Mouse (Mus musculus) testis, adult 2 months (tissue): ENCODE results near the gene Kcnk5. TPM values are rescaled to one million over a fixed set of nuclear protein-coding genes. Genes with fewer than 3 reads are reported as not detected.

ENCODE experiments used
- H3K27ac ChIP-seq: fragments of 200-500 bp; 2 replicates; pipeline ENCODE4 v1.5.1; 2012; ENCODE audit warnings: low read depth, low read length; ENCODE audit not compliant: control insufficient read depth, insufficient read depth
- H3K27me3 ChIP-seq: fragments of 200-500 bp; 2 replicates; pipeline ENCODE4 v1.6.1; 2012; ENCODE audit warnings: mild to moderate bottlenecking, low read length, moderate library complexity; ENCODE audit not compliant: control insufficient read depth, insufficient read depth
- H3K36me3 ChIP-seq: fragments of 200-500 bp; 2 replicates; pipeline ENCODE4 v1.6.1; 2012; ENCODE audit warnings: mild to moderate bottlenecking, low read length; ENCODE audit not compliant: control insufficient read depth, insufficient read depth
- H3K4me1 ChIP-seq: fragments of 200-500 bp; 2 replicates; pipeline ENCODE4 v1.6.1; 2012; ENCODE audit warnings: low read length; ENCODE audit not compliant: control insufficient read depth, insufficient read depth
- H3K4me3 ChIP-seq: fragments of 200-500 bp; 2 replicates; pipeline ENCODE4 v1.5.1; 2012; ENCODE audit warnings: low read depth, mild to moderate bottlenecking, low read length, moderate library complexity, mixed read lengths; ENCODE audit not compliant: control insufficient read depth
- CTCF ChIP-seq: fragments of 200-500 bp; IDR thresholded peaks from 2 replicates; pipeline ENCODE4 v1.5.1; 2012; ENCODE audit warnings: low read depth, mild to moderate bottlenecking, inconsistent platforms, low read length, moderate library complexity; ENCODE audit not compliant: control insufficient read depth, insufficient read depth, insufficient replicate concordance
- POLR2A ChIP-seq: fragments of 200-500 bp; IDR thresholded peaks from 2 replicates; pipeline ENCODE4 v1.6.1; 2012; ENCODE audit warnings: low read depth, mild to moderate bottlenecking, inconsistent platforms, low read length, moderate library complexity; ENCODE audit not compliant: control insufficient read depth
- polyA plus RNA-seq: library from polyadenylated mRNA; depleted of rRNA; stranded (reverse); fragments of >200 nt; gene quantifications from 2 replicates; pipeline ENCODE4 v1.2.3, GENCODE M21; 2012

Kcnk5 gene
- polyA plus RNA-seq, 1 experiment = 11.8 TPM

DNA sequence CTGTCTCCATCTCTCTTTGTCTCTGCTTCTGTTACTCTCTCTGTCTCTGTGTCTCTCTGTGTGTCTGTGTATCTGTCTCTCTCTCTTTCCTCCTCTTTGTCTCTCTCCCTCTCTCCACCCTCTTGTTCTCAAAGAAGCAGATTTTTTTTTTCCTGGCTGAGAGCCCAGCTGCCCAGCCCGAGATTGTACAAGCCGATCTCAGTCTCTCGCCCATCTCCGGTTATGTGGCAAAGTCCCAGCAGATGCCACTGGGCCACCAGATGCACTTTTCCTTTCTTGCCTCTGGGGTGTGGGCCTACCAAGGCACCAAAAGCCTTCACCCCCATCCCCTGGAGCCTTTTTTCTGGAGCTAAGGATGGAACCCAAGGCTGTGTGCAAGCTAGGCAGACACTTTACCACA, 42.6 kb upstream of the Kcnk5 start:
- Histone ChIP-seq H3K4me1 (no peaks in the 10 kb centered on the region; the same call in 1 of the 2 replicates), H3K27ac (no peak overlapping the region), H3K4me3 (no peak overlapping the region), H3K27me3 (no peaks in the 10 kb centered on the region), H3K36me3 (no peaks in the 10 kb centered on the region)
- no peak for TF ChIP-seq POLR2A
- TF ChIP-seq CTCF = no peak

DNA sequence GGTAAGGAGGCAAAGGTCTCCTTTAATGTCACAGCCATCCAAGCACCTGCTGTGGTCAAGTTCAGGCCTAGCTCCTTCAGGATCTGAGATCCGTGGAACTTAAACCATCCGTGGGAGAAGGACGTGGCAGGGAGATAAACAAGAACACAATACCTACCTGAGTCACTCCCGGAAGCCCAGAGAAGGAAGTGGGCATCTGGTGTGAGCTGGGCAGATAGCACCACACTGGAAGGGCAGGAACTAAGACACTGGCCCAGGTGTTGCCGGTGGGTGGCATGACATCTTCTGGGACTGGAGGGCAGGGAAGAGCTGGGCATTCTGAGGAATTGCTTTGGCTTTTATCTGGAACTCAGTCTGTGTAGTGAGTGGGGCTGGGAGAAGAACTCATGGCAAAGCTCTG, 41.6 kb upstream of the Kcnk5 start:
- Histone ChIP-seq H3K4me1 (no peaks in the 10 kb centered on the region; the same call in 1 of the 2 replicates), H3K27me3 (no peaks in the 10 kb centered on the region), H3K27ac (no peak overlapping the region), H3K4me3 (no peak overlapping the region), H3K36me3 (no peaks in the 10 kb centered on the region)
- TF ChIP-seq CTCF (no peak), POLR2A (no peak)

DNA sequence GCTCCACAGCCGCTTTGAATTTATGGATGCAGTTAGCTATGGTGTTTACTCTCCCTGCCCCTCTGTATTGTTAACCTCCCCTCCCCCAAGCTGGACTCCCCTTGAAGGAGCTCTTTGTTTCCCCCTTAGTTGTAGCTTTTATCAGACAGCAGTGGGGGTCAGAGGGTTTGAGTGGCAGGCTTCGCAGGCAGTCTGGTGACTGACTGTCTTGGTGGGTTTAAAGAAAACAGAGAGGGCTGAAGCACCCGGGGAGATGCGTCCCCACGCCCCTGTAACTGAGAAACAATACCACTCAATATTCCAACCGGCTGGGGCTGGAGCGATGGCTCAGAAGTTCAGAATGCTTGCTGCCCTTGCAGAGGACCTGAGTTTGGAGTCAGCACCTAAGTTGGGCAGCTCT, 39.5 kb upstream of the Kcnk5 start:
- no peak overlapping the region for H3K27ac ChIP-seq
- no peak overlapping the region for H3K4me3 ChIP-seq
- no peaks in the 10 kb centered on the region for H3K27me3 ChIP-seq
- no peaks in the 10 kb centered on the region; the same call in 1 of the 2 replicates for H3K4me1 ChIP-seq
- no peak for TF ChIP-seq POLR2A
- H3K36me3 ChIP-seq = no peaks in the 10 kb centered on the region

DNA sequence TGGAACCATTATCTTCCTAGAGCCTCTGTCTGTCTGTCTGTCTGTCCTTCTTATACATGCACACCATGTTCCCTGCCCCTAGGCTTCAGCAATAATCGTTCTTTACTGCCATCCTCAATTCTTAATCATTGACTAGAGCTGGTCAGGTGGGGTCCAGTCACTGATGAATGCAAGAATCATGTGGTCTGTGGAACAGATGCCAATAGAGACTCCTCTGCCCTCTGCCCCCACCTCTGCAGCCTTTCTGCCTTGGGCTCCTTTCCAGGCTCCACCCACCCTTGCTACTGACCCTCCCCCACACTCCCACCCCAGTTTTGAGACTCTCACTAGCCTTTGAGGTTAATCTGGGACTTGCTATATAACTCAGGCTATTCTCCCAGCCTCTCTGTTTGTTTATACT, 38.2 kb upstream of the Kcnk5 start:
- TF ChIP-seq CTCF (no peak), POLR2A (no peak)
- no peak overlapping the region for H3K4me3 ChIP-seq
- no peak overlapping the region for H3K27ac ChIP-seq
- no peaks in the 10 kb centered on the region for H3K36me3 ChIP-seq
- H3K4me1 ChIP-seq = no peaks in the 10 kb centered on the region; the same call in 1 of the 2 replicates
- no peaks in the 10 kb centered on the region for H3K27me3 ChIP-seq

DNA sequence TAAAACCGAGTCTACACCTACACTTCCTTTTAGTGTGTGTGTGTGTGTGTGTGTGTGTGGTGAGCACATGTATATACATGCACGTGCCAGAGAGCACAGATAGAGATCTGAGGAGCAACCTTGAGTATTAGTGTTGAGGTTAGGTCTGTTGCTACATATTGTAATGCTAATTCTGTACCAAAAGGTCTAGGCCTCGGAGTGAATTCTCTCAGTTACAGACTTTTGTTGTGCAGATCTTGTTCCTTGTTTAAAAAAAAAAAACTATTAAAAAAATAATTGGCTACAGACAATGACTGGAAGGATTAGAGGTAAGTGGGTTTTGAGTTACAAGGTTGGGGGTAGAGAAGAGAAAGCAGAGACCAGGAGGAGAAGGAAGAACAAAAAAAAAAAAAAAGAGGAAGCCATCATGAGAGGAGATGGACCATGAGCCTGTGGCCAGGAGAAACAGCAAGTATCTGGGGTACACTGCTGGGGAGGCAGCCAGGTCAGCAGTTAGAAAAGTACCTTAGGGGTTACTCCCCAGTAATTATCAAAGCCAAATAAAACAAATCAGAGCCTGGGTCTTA, 35.8 kb upstream of the Kcnk5 start:
- TF ChIP-seq CTCF (no peak), POLR2A (no peak)
- H3K27me3 ChIP-seq = no peaks in the 10 kb centered on the region
- H3K4me3 ChIP-seq = no peak overlapping the region
- H3K4me1 ChIP-seq = no peaks in the 10 kb centered on the region
- H3K27ac ChIP-seq = no peak overlapping the region
- no peaks in the 10 kb centered on the region for H3K36me3 ChIP-seq

DNA sequence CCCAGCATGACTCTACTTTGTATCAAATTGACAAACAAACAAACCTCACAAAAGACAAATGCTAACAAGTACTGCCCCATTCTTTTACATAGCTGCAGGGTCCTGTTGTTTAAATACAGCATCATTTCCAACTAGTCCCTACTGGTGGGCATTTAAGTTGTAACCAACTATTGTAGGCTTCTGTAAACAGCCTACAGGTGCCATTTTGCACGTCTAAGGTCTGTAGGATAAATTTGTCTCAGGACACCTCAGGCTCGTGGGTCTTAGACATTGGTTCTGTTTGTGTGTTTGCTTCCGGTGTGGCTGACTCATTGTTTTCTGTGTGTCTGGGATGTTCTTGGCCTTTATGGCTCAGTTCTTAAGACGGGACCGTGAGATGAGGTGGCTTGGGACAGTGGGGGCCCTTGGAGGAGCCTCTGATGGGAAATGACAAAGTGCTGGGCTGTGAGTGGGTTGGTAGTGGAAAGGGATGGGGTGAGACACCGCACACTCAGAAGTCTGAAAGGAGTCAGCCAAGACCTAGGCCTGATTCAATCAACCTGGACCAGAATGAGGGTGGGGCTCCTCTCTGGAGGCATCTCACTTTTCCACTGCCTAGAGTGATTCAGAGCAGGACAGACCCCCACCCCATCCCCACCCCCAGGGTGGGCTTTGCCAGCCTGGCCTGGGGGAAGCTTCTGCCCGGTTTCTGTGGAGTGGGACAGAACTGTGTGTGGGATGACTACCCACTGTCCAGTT, 35.1 kb upstream of the Kcnk5 start:
- no peak overlapping the region for H3K4me3 ChIP-seq
- no peaks in the 10 kb centered on the region for H3K27me3 ChIP-seq
- no peaks in the 10 kb centered on the region for H3K4me1 ChIP-seq
- TF ChIP-seq CTCF = no peak
- H3K36me3 ChIP-seq = no peaks in the 10 kb centered on the region
- H3K27ac ChIP-seq = no peak overlapping the region

DNA sequence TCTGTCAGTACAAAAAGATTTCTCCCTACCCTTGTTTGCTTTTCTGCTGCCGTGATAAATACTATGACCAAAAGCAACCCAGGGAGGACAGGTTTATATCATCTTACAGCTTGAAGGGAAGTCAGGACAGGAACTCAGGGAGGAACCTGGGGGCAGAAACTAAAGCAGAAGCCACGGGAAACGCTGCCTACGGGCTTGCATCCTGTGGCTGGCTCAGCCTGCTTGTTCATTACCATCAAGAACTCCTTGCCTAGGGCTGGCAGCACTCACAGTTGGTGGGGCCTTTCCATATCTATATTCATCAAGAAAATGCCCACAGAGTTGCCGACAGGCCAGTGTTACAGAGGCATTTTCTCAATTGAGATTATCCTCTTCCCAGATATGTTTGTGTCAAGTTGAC, 34.2 kb upstream of the Kcnk5 start:
- Histone ChIP-seq H3K4me3 (no peak overlapping the region), H3K27me3 (no peaks in the 10 kb centered on the region), H3K4me1 (no peaks in the 10 kb centered on the region), H3K36me3 (no peaks in the 10 kb centered on the region), H3K27ac (no peak overlapping the region)
- TF ChIP-seq POLR2A (no peak), CTCF (no peak)
